Mouse (Mus musculus) embryonic facial prominence, embryonic 14.5 days (tissue): ENCODE data around the gene Sgca. TPM values are rescaled to one million over a fixed set of nuclear protein-coding genes. Genes with fewer than 3 reads are reported as not detected.

ENCODE experiments used
- ATAC-seq: fragments of 200-750 bp; cut with Nextera tagmentation; 2 replicates; pipeline ENCODE4 v1.8.0; 2017; ENCODE audit warnings: low read depth, moderate number of reproducible peaks, moderate TSS enrichment
- DNase-seq: peaks from one replicate; pipeline ENCODE4 v3.0.0-alpha.2; 2015; ENCODE audit warnings: low spot score
- H3K27ac ChIP-seq: fragments of 300-500 bp; sonication (generic); replicated peaks from 2 replicates; pipeline ENCODE4 v1.5.1; 2014; ENCODE audit warnings: low read depth, mild to moderate bottlenecking, low read length, moderate library complexity
- H3K27me3 ChIP-seq: fragments of 300-500 bp; sonication (generic); replicated peaks from 2 replicates; pipeline ENCODE4 v1.6.1; 2014; ENCODE audit warnings: low read length; ENCODE audit not compliant: control insufficient read depth, insufficient read depth
- H3K36me3 ChIP-seq: fragments of 300-500 bp; sonication (generic); 2 replicates; pipeline ENCODE4 v1.6.1; 2014; ENCODE audit warnings: low read length, mixed read lengths; ENCODE audit not compliant: control insufficient read depth, insufficient read depth
- H3K4me1 ChIP-seq: fragments of 300-500 bp; sonication (generic); 2 replicates; pipeline ENCODE4 v1.6.1; 2014; ENCODE audit warnings: antibody characterized with exemption, low read length; ENCODE audit not compliant: control insufficient read depth, insufficient read depth
- H3K4me2 ChIP-seq: fragments of 300-500 bp; sonication (generic); 2 replicates; pipeline ENCODE4 v1.6.1; 2014; ENCODE audit warnings: low read depth, mild to moderate bottlenecking, low read length, moderate library complexity, mixed read lengths
- H3K4me3 ChIP-seq: fragments of 300-500 bp; sonication (generic); 2 replicates; pipeline ENCODE4 v1.5.1; 2014; ENCODE audit warnings: low read depth, mild to moderate bottlenecking, low read length
- H3K9ac ChIP-seq: fragments of 300-500 bp; sonication (generic); 2 replicates; pipeline ENCODE4 v1.6.1; 2014; ENCODE audit warnings: low read depth, mild to moderate bottlenecking, low read length, moderate library complexity, mixed read lengths
- H3K9me3 ChIP-seq: fragments of 300-500 bp; sonication (generic); 2 replicates; pipeline ENCODE4 v1.6.1; 2016; ENCODE audit warnings: low read length; ENCODE audit not compliant: control insufficient read depth
- WGBS: fragments of 180-500 bp; shearing (Covaris S2); extraction: QIAGEN DNeasy Blood & Tissue Kit; methylation state at CpG from one replicate; pipeline ENCODE4 v1.1.7; 2014; 5-methylcytosine and 5-hydroxymethylcytosine counted together
- polyA plus RNA-seq: library from polyadenylated mRNA; unstranded; fragments of >200 nt; fragmentation: Nextera tagmentation; extraction: Ambion mirVana; gene quantifications from 2 replicates; pipeline ENCODE4 v1.2.1, GENCODE M21; 2014

The Sgca gene
- polyA plus RNA-seq, 1 experiment from 2014 or later = 18.6 TPM

- ATAC-seq = peak; percentile 30; the same call in 1 of the 2 replicates
- H3K27me3 ChIP-seq = no peaks in the 10 kb centered on the region
- peak overlapping the region; percentile 62 for H3K27ac ChIP-seq
- H3K9ac ChIP-seq = peak overlapping the region; percentile 30; the same call in 1 of the 2 replicates
- no peak overlapping the region for H3K4me3 ChIP-seq
- DNase-seq = peak; percentile 62
- no peak overlapping the region for H3K4me2 ChIP-seq
- 22% methylated on average over 9 of the region's 16 CpGs for WGBS
- H3K9me3 ChIP-seq = no peaks in the 10 kb centered on the region
- H3K36me3 ChIP-seq = no peaks in the 10 kb centered on the region
- peaks cover 33% of the 10 kb centered on the region for H3K4me1 ChIP-seq
These were observed 60.3 kb downstream of the Sgca start for GRCm38 (mm10) chr11:94915675-94916403.

- no peak for DNase-seq
- peaks cover 33% of the 10 kb centered on the region for H3K4me1 ChIP-seq
- H3K27me3 ChIP-seq = no peaks in the 10 kb centered on the region
- H3K9ac ChIP-seq = peak overlapping the region; percentile 5; the same call in 1 of the 2 replicates
- WGBS = 64% methylated on average over 6 of the region's 6 CpGs
- no peak for ATAC-seq
- H3K4me2 ChIP-seq = no peak overlapping the region
- no peaks in the 10 kb centered on the region for H3K9me3 ChIP-seq
- no peak overlapping the region for H3K27ac ChIP-seq
- no peaks in the 10 kb centered on the region for H3K36me3 ChIP-seq
- no peak overlapping the region for H3K4me3 ChIP-seq
These were observed 62.6 kb downstream of the Sgca start for GRCm38 (mm10) chr11:94913302-94914090.

Other genes starting within 250 kb of the Sgca start
- gene Cdc34b, start 234.5 kb downstream of the Sgca start, polyA plus RNA-seq = 0.22 and 0.24 TPM in 2 replicates
- gene Tmem92, start 193.6 kb downstream of the Sgca start, polyA plus RNA-seq = not detected in 2 replicates
- 3,653 and 4,731 TPM in 2 replicates for gene Col1a1, start 40.1 kb downstream of the Sgca start, polyA plus RNA-seq
- 0.25 and 0.61 TPM in 2 replicates for gene Hils1, start 8.7 kb downstream of the Sgca start, polyA plus RNA-seq
- gene Ppp1r9b, start 14.7 kb upstream of the Sgca start, polyA plus RNA-seq = 16.0 and 16.1 TPM in 2 replicates
- 21.9 and 29.0 TPM in 2 replicates for gene Samd14, start 33.6 kb upstream of the Sgca start, polyA plus RNA-seq
- 37.8 and 41.6 TPM in 2 replicates for gene Pdk2, start 65.0 kb upstream of the Sgca start, polyA plus RNA-seq
- gene Itga3, start 100.5 kb upstream of the Sgca start, polyA plus RNA-seq = 8.3 and 9.4 TPM in 2 replicates
- 16.1 and 20.2 TPM in 2 replicates for gene Dlx3, start 143.8 kb upstream of the Sgca start, polyA plus RNA-seq
- 3.1 and 3.2 TPM in 2 replicates for gene Dlx4, start 169.9 kb upstream of the Sgca start, polyA plus RNA-seq